Mouse (Mus musculus): Measurements from ENCODE around the gene Eya2.

The Eya2 gene

GRCm38 (mm10) chr2:165653001-165653921 lies 58.4 kb downstream of the Eya2 start:
- no peak for DNase-seq

DNA sequence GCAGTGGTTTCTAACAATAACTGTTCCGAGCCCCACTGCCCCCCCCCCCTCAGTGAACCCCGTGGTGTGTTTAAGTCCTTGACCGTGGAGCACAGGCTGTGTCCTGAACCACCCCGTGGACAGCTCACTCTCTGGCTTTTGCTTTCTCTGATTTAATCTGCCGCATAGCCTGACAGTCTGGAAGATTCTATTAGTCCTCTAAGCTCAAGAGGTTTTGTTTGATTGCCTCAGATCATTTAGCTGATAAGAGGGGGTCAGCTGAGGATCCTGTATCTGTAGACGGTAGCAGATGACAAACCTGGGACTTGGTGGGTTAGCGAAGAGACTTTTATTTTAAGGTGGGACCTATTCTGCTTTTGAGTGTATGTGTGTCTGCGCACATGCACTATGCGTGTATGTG lies 59.3 kb downstream of the Eya2 start:
- DNase-seq, result no peak

- peak; percentile 59 to 66 for DNase-seq
Observed at GRCm38 (mm10) chr2:165654696-165655491, 60.1 kb downstream of the Eya2 start.

DNA sequence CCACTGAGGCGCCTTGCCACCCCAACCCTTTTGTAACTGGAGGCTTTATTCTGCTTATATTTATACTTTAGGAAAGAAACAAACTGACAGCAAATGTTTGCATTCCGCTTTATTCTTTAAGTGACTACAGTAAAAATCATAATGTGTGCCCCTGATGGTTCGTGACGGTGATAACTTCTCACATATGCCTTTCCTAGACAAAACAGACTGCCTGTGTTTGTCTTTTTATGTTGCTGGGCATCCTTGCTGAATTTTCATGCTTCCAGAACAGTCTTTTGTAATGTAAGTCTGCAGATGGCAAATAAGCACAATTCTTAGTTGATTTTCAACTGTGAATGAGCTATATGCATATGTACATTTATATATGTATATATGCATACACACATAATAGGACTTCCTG lies 61.7 kb downstream of the Eya2 start:
- DNase-seq, result no peak

DNA sequence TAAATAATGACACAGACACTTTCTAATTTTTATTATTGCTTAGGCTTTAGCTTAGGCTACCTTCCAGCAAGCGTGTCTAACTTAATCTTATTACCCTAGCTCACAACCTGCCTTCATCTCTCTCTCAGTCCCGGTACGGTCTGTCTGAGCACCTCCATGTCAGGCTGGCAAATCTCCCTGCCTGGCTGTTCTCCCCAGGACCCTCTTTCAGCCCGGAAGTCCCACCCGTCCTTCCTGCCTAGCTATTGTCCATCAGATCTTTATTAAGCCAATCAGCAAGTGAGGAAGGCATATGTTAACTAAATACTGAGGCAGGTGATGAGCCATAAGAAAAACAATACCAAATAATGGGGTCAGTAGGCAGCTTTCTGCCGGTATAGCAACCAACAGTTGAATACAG lies 62.1 kb downstream of the Eya2 start:
- DNase-seq, result no peak

DNA sequence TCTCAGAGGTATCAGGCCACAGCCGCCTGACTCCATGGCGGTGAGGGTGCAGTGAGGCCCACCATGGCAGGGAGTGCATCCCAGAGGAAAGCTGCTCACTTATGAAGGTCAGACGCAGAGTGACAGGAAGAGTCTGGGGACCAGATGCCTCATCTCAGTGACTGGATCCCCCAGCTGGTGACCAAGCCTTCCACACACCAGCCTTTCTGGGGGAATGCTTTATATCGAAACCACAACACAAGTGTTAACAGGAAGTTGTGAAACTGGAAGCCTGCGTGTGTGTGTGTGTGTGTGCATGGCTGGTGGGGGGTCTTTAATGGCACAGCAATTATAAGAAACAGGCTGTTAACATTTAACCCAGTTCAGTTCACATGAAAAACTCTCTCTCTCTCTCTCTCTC lies 64.7 kb downstream of the Eya2 start:
- no peak for DNase-seq

DNA sequence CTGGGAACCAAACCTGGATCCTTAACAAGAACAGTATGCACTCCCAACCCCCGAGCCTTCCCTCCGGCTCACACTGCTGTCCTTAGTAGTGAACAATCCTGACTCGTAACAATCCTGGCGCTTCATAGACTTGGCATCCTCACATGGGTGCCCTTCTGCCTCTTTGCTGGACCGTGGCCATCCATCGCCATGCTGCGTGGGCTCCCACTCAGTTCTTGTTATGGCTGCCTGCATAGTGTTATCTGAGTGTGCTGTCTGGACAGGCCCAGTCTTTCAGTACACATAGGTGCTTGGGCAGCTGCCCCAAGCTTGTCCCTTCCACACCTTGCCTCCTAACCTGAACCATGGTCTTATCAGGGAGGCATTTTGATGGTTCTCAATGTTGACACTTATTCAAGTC lies 68.4 kb downstream of the Eya2 start:
- DNase-seq, result no peak

GRCm38 (mm10) chr2:165664648-165665047 lies 69.8 kb downstream of the Eya2 start:
- DNase-seq, result no peak

- DNase-seq, result peak in 1 of 2 experiments; percentile 42
Observed at GRCm38 (mm10) chr2:165665176-165665575, 70.3 kb downstream of the Eya2 start.

DNA sequence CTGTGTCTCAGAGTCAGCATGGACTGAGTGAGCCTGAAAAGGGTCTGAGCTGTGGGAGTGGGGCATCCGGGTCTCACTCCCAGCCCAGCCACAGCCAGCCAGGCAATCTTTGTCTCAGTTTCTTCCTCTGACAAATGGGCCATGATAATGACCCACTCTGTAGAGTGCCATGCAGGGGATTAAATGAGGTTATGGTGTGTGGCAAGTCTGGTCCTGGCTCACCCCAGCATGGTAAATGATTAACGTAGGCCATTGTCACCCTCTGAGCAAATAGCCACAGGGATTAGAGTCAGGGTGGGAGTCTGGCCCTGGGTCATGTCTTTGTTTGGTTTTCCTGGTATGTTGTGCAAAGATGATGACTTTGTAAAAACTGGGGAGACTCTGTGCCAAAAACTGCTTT lies 72.3 kb downstream of the Eya2 start:
- no peak for DNase-seq

- no peak for DNase-seq
Observed at GRCm38 (mm10) chr2:165682719-165683118, 87.9 kb downstream of the Eya2 start.

- no peak for DNase-seq
Observed at GRCm38 (mm10) chr2:165687516-165687915, 92.7 kb downstream of the Eya2 start.

DNA sequence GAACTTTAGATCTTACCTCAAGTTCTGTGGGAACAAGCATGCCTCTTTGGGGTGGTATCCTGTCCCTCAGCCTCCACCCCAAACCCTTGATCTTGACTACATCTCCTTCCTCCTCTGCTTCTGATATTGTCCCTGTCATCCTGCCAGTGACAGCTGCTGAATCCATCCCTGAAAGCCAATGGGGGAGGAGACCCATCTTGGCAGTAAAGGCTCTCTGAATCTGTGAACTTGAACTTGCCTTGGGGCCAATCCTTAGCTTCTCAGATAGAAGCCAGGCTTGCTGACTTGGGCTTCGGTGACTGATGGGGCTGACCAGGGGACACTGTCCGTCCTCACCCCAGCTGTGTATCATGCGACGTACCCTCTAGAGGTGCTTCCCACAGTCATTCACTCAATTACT lies 94.1 kb downstream of the Eya2 start:
- DNase-seq, result no peak

DNA sequence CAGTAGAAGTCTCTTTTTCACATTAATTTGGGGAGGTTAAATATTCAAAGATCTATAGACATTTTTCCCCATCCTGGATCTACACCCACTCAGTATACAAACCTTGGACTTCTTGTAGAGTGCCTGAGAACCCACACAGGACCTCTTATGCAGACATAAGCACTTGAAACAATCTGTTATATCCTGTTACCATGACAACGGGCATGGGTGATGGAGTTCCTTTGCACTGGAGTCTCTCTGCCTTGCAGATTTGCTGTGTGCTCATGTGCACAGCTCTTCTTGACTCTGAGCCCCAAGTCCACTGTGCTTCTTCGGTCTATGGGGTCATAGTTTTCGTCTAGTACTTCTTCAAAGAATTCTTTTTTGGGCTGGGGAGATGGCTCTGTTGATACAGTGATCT lies 96.2 kb downstream of the Eya2 start:
- DNase-seq, result no peak

- DNase-seq, result peak; percentile 59 to 70
Observed at GRCm38 (mm10) chr2:165692944-165693660, 98.3 kb downstream of the Eya2 start.

DNA sequence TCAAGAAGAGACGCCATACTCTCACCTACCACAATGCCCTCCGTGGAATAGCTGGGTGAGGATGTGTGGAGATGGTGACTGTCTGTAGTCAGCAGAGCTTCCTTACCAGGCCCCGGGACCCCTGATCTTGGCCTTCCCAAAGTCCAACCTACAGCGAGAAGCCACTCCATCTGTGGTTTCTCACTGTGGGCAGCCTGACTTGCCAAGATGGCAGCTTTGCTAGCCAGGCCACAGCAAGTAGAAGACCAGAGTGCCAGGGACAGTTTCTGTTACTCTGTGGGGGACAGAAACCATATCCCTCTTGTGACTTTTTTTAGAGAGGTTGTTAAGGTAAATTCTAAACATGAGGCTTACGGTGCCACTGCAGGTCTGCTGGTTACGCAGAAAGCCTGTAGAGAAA lies 99.9 kb downstream of the Eya2 start:
- DNase-seq, result no peak

DNA sequence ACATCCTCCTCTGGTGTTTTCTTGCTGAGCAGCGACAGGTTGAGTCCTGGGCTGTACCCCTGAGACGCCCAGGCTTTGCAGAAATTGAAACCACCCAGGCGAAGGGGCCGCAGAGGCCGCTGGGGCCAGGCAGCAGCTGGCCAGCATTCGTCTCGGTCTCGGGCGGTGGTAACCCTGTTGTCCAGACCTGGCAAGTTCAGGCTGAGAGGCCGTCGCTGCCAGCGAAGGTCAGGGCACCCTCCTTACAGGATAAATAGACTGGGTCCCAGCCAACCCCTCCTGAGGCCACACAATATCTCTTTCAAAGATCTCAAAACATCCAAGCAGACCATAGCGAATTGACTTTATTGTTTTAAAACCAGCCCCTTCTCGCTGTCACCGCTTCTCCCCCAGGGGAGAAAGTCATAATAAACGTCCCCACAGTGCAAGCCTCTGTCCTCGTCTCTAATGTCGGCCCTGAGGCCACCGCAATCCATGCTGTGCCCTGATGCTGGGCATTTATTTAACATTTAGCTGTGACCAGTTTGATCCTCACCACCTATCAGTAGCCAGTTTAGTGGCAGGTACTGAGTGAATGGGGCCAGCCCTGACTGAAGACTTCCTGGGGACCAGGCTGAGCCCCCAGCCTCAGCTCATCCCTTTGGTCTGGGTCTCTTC lies 105.5 kb downstream of the Eya2 start:
- DNase-seq, result no peak

- no peak for DNase-seq
Observed at GRCm38 (mm10) chr2:165703033-165703805, 108.4 kb downstream of the Eya2 start.

DNA sequence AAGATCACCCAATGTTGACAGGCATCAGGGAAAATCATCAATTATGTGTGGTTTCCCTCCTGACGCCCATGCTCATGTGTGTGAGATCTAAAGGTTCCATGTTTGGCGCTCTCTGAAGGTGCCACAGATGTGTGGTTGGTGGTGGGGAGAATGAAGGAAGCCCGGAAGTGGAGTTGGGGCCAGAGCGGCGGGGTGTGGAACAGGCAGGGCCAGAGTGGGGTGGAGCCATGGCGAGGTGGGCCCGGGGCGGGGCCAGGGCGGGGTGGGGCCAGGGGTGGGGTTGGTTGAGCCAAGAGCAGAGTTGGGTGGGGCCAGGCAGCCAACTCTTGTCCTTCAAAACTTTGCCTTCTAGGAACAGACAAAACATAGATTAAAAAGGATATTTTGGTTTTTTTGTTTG lies 113.4 kb downstream of the Eya2 start:
- DNase-seq, result no peak

- DNase-seq, result peak in 1 of 2 experiments; percentile 12
Observed at GRCm38 (mm10) chr2:165716688-165717087, 121.9 kb downstream of the Eya2 start.
